Mouse (Mus musculus) spleen, postnatal 14 days (tissue): Measurements from ENCODE around the gene BC025920.
"Not testable (repeated sequence)": the region's sequence is repeated elsewhere in the genome, so short reads cannot be mapped to it uniquely, and the experiment has no call there.

Experiments
- DNase-seq, 2 experiments: peaks; one replicate each; pipeline ENCODE4 v3.0.0; 2021 to 2022; ENCODE audit warnings: low spot score in 2 of 2

Gene BC025920

DNA sequence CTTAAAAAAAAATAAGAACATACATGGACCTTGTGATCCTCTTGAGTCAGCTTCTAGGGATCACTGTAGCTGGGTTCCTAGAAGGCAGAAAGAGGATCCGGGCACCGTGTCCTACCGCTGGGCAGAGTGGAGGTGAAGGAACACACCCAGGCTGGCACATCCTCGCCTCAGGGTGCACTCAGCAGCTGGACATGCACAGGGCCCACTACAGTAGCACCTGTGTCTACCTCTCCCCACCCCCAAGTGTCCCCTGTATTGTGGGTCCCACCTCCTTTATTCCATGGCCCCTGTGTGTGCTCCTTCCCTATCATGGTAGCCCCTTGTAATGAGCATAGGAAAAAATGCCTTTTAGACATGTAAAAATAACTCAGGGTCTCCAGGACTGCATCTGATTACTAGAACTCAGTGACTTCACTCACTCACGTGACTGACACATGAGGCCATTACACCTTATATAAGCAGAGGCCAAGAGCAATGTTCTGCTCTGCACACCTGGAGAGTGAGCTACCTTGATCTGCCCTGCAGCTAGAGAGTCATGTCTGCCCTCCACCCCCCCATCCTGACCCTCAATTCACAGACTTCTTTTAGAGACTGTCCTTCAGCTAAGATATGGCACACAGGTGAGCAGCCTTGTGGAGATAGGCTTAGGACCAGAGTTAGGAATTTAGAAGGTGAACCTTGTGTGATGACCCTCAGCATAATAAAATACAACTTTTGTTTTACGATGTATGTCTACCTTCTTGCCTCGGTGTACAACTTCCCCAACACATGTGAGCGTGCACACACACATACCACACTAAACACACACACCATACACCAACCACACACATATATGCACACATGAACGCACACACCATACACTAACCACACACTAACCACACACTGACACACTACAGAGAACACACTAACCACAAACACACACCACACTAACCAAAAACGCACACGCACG lies 1.8 kb upstream of the BC025920 start:
- no peak for DNase-seq

DNA sequence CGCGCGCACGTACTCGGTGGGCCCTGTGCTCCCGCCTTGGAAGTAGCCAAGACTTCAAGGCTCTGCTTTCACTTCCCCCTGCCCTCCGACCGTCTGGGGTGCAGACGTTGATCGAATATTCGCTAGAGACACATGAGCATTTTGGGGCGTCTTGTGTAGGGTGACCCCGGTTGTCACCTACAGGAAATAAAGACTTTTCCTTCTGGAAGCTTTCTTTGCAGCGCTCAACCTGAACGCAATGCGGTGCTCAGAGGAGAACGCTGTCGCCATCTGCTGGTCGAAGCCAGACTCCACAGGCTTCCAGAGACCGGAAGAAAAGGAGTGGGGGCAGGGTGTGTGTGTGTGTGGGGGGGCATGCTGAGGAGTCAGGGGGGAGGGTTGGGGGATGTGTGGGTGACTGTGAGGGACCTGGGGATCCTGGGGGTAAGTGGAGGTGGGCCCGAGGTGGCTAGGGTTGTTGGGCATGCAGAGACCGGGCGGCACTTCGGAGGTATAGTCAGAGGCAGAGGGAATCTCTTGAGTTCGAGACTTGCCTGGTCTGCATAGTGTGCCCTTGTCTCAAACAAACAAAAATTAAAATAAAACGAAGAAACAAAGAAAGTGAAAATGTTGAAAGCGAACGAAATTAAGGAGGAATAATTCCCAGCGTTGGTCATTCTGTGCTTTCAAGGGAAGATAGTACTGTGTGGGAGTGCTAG lies 953 bp upstream of the BC025920 start:
- peak; percentile 68 to 81 for DNase-seq

- DNase-seq = no peak
Measured at GRCm38 (mm10) chr10:81605666-81605973, 450 bp upstream of the BC025920 start.

GRCm38 (mm10) chr10:81608308-81608707 lies 2.2 kb downstream of the BC025920 start:
- no peak for DNase-seq

GRCm38 (mm10) chr10:81612779-81613178 lies 6.7 kb downstream of the BC025920 start:
- no peak for DNase-seq

GRCm38 (mm10) chr10:81615486-81615885 lies 9.4 kb downstream of the BC025920 start:
- no peak for DNase-seq

DNA sequence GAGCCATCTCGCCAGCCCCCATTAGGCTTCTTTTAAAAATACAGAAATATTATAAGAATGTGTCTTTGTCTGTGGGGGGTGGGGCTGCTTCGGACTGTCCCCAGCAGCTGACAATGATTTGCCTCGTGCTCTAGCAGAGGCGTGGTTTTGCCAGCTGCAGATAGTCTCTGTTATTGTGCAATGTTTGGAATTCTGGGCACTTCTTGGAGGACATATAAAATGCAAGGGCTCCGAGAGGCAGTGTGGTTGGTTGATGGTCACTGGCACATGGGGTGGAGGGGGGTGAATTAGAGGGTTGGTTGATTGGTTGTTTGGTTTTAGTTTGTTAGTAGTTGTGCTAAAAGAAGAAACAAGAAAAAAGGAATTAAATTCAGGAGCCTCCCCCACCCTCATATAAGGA lies 13.9 kb downstream of the BC025920 start:
- no peak for DNase-seq

DNA sequence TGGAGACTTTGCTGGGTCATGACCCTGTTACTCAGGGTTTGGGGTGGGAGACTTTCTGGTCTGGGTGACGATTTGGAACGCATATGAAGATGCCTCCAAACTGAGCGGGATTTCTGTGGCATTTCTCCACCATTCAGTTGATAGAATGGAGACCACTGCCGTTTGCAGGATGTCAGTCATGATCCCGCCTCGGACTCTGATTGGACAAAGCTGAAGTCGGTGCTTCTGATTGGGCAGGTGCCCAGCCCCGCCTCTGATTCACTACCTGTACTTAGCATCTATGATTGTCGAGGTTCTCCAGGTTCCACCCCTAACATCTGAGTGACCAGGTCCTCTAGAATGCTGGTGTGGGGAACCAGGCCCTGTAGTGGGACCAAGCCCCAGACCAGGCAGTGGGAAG lies 14.7 kb downstream of the BC025920 start:
- DNase-seq = no peak

- no peak for DNase-seq
Measured at GRCm38 (mm10) chr10:81623441-81623840, 17.4 kb downstream of the BC025920 start.

GRCm38 (mm10) chr10:81626101-81626993 lies 20.3 kb downstream of the BC025920 start:
- no peak for DNase-seq

DNA sequence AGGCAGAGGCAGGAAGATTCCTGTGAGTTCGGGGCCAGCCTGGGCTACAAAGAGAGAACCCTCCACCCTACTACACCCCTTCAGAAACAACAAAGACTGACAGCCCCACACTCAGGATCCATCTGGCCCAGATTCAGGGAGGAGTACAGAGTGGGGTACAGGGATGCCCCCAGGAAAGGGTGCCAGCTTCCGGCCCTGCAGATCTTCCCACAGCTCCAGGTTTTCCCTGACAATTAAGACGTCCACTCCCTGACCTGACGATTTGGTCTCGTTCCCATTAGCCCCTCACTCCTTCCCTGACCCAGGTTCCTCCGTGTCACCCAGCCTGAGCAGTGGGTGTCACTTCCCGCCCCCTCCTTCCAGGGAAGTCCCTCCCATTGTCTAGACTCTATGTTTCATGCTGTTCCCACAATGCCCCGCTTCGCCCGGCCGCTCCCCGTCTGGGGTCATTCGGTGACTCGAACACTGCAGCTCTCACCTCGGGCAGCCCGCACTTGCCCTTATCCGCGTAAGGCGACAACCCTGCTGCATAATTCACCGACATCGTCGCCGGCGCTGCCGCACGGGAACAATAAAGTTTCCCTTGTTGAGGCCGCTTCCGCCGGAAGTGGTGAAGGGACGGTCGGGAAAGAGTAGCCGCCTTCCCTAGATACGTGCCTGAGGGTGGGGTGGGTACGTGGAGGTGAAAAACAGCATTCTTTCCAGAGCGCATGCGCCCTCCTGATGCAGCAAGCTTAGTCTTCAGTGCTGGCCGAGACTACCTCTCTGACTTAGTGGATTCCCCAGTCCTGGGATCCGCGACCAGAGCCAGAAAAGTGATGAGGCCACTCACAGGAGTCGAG lies 21.1 kb downstream of the BC025920 start, which contains the start of gene Sirt6:
Gene Sirt6, minus strand, starts transcription at position 804 of the 842 bp plus-strand sequence.
- peak; percentile 77 to 81 for DNase-seq

- DNase-seq = no peak
Measured at GRCm38 (mm10) chr10:81627836-81628220, 21.8 kb downstream of the BC025920 start.

DNA sequence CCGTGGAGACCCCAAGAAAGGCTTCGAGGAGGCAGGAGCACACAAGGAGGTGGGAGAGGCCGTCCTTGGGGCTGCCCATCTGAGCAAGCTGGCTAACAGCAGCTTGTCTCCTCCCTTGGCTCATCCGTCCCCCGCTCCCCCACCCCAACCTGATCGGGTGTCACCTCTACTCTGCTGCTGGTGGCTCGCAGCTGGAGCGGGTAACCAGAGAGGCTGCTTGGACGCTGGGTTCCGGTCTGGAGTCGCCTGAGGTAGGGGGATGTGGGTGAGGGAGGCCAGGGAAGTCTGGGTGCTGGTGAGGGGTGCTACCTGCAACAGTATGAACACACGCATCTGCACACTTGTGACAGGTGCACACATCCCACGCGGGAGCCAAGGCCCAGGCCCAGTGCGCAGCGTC lies 22.3 kb downstream of the BC025920 start, which contains the start of gene Ankrd24:
Gene Ankrd24, plus strand, starts transcription at position 151 of the 400 bp plus-strand sequence.
- DNase-seq = no peak

DNA sequence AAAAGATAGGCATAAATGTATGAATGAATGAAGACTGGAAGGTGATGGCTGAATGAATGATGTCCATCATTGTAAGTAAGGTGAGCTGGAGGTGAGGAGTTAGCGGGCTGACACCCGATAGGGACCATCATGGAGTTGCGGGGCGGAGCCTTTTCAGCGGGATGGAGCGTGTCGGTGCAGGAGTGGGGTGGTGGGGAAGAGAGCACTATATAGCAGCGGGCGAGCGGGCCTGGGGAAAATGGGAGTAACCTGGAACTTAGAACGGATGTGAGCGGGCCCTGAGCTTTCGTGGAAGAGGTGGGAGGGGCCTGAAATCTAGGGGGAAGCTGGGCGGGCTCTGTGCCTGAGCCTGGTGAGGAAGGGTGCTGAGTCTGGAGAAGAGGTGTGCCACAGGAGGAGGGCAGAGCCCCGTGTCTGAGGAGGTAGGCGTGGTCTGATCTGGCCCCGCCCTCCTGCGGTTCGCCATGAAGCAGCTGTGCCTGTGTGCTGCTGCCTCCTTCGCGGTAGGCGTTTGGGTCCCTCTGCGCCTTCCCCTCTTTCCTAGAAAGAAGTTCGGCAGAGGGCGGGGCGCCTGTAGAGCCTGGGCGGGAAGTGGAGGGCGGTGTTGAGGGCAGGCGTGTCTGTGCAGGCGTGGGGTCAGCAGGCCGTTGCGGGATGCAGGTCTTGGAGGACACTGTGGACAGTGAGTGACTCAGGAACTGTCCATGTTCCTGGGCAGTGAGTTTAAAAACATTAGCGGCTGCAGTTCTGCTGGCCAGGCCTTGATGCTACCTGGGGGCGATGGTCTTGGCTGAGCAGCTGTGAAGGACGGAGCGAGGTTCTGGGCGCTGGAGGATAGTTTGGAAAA lies 27.4 kb downstream of the BC025920 start:
- DNase-seq = peak; percentile 70 to 75

DNA sequence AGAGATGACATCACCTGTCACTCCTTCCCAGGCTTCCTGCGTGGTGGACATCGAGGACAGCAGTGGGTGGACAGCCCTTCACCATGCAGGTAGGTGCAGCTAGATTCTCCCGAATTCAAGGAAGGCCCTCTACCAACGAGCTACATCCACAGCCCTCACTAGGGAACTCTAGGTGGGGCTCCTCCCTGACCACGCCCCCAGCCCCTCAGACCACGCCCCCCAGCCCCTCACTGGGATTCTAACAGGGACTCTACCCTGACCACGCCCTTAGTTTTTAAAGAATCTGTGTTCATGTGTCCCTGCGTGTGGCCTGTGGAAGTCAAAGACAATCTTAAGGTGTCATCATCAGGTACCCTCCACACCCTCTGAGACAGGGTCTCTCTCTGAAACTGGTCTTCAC lies 30.3 kb downstream of the BC025920 start:
- no peak for DNase-seq

DNA sequence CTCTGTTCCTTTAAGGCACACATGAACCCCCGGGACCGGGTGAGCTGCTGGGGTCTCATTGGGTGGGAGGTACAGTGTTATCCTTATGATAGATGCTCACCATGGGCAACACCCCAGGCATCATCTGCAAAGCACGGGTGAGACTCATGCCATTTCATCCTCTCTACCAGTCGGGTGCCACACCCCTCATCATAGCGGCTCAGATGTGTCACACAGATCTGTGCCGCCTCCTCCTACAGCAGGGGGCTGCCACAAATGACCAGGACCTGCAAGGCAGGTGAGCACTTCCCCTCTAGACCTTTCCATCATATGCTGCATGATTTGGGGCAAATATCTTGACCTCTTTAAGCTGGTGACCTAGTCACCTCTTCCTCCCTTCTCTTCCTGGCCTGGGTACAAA lies 32.0 kb downstream of the BC025920 start:
- peak in 1 of 2 experiments; percentile 5 for DNase-seq

GRCm38 (mm10) chr10:81640825-81641224 lies 34.8 kb downstream of the BC025920 start:
- not testable (repeated sequence) for DNase-seq

DNA sequence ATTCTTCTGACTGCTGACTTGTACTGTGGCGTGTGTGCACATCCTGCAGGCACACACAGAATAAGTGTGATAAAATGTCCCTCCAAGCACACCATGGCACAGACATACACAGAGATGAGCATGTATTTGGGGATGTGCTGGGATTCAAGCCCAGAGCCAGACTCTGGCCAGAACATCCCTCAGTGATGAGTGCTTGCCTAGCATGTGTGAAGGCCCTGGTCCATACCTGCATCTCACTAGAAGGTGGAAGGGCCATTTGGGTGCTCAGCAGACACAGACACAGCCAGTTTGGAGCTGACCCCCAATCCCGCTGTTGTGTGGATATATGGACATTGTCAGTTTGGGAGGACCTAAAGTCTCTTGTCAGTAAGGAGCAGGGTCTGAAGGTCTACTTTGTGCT lies 35.5 kb downstream of the BC025920 start:
- DNase-seq = no peak

DNA sequence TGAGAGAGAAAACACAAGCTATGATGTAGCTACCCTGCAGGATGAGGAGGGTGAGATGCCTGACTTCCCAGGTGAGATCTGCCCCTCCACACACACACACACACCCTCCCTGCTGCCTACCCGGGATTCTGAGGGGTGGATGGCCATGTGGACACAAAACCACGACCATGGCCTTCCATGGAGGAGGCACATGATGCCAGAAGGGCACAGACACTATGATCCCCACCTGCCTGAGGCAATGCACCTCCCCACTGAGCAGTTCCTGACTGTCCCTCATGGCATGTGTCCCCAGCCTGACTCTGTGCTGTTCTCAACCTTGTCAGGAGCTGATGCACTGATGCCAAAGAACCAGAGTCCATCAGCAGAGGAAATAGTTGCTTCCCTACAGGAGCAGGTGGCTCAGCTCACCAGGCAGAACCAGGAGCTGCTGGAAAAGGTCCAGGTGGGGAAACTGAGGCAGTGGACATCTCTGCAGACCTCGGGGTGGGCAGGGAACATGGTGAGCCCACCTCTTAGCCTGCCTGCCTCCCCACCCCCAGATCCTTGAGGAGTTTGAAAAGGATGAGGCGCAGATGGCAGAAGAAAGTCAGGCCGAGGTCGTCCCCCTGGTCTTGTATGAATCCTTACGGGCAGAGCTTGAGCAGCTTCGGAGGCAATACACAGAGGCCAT lies 36.0 kb downstream of the BC025920 start:
- DNase-seq = no peak
